Mouse (Mus musculus) MEL (cell line): ENCODE measurements at regions not wholly inside any gene's neighbourhood (a gene's known extent, or its start where the extent isn't known, plus 50 kb on each side); places are given as distances from the start of the nearest gene placed in this dataset.

Experiments
- CTCF ChIP-seq, 3 experiments: IDR thresholded peaks in 2 of 3; conservative IDR thresholded peaks in 1 of 3; 2 replicates each; pipeline ENCODE4 v1.5.1; 2011 to 2012; ENCODE audit warnings: low read length in 3 of 3, low read depth in 2 of 3, mild to moderate bottlenecking in 2 of 3, improper control_type of control experiment in 1 of 3, inconsistent platforms in 1 of 3, mixed read lengths in 1 of 3, moderate library complexity in 1 of 3; ENCODE audit not compliant: control insufficient read depth in 1 of 3, insufficient read depth in 1 of 3, poor library complexity in 1 of 3, severe bottlenecking in 1 of 3
- GATA1 ChIP-seq: IDR thresholded peaks from 2 replicates; pipeline ENCODE4 v1.6.1; 2011; ENCODE audit warnings: low read depth, low read length, improper control_type of control experiment
- HCFC1 ChIP-seq: IDR thresholded peaks from 2 replicates; pipeline ENCODE4 v1.6.1; 2012; ENCODE audit warnings: low read depth, mild to moderate bottlenecking, inconsistent platforms, low read length, improper control_type of control experiment, moderate library complexity
- POLR2A ChIP-seq, 2 experiments: IDR thresholded peaks; 2 replicates each; pipeline ENCODE4 v1.6.1; 2011 to 2012; ENCODE audit warnings: low read length in 2 of 2, mild to moderate bottlenecking in 2 of 2, control low read depth in 1 of 2, improper control_type of control experiment in 1 of 2, low read depth in 1 of 2, moderate library complexity in 1 of 2; ENCODE audit not compliant: control insufficient read depth in 1 of 2, insufficient read depth in 1 of 2, poor library complexity in 1 of 2
- TBP ChIP-seq: IDR thresholded peaks from 2 replicates; pipeline ENCODE4 v1.8.0; 2011; ENCODE audit warnings: low read depth, low read length, improper control_type of control experiment
- USF2 ChIP-seq, 2 experiments: IDR thresholded peaks; 2 replicates each; pipeline ENCODE4 v1.6.1; 2011 to 2012; ENCODE audit warnings: improper control_type of control experiment in 2 of 2, low read length in 2 of 2, borderline replicate concordance in 1 of 2, inconsistent platforms in 1 of 2, low read depth in 1 of 2, mild to moderate bottlenecking in 1 of 2; ENCODE audit not compliant: insufficient read depth in 1 of 2

DNA sequence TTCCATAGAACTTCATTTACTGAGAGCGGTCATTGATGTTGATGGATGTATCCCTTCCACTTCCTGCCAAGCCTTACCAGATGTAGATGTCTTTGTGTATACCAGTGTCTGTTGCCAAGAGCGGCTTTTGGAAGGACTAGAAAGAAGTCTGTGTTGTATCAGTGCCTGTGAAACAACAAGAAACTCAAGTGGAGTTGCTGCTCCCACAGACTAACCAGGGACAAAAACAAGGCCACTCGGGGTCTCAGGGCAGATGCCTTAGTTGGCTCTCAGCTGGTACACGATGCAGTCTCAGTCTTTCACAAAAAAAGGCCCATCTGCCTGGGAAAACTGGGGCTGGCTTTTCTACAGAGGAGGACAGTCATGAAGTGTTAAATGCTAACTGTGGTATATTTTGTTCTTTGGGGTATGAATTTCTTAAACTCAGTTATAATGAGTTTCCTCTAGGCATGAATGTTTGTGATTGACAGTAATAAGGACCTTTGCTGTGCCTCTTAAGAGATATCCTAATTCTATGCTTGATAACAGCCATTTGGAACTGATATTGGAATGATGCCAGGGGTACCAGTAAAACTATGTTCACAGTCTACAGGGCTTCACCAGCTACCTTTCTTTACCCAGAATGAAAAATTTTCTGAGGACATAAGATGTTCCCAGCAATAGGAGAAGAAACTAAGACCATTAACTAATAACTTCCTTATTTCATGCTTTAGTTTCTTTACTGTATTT is 75.6 kb upstream of the Csl start:
- TF ChIP-seq POLR2A (IDR thresholded peaks at IDR 0.05; ENCODE audit: control insufficient read depth in 1 of 2, insufficient read depth in 1 of 2, low read depth in 1 of 2, low read length in 2 of 2, poor library complexity in 1 of 2) (no peak), CTCF (IDR thresholded peaks at IDR 0.05 in 2 of 3, conservative IDR thresholded peaks at IDR 0.05 in 1 of 3; ENCODE audit: control insufficient read depth in 1 of 3, insufficient read depth in 1 of 3, low read depth in 2 of 3, low read length in 3 of 3, poor library complexity in 1 of 3, severe bottlenecking in 1 of 3) (no peak), TBP (no peak), USF2 (IDR thresholded peaks at IDR 0.05; ENCODE audit: borderline replicate concordance in 1 of 2, insufficient read depth in 1 of 2, low read depth in 1 of 2, low read length in 2 of 2) (no peak), GATA1 (no peak), HCFC1 (no peak)
